In the genomic region with DNA sequence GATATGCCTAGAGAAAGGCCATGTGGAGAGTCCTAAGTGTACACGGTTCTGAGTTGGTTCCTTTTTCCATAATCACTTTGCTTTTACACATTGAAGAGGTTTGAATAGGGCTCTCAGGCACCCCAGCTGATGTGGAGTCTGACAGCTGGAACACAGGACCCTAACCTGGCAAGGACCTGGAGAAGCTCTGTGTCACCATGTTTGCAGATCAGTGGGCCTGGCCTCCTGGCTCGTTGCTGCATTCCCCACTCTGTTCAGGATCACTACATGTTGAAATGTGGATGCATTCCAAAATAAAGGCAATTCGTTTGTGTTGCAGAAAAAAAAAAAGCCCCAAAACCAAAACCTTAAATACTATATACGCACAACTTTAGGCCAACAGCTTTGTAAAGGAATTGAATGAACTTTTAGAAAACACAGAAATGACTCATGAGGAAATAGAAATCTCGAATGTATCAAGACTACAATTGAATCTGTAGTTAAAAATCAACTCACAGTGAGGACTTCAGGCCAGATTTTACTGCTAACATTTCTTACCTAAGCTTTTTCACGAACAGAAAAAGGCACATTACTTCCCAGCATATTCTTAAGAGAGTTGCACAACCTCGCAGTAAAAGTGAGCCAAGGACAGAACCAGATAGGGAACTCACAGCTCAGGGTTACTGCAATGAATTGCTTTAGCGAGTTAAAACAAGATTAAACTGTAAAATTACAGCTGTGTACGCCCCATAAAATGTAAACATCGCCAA, we compare ENCODE assay signal across 23 mouse cellular contexts.
DNase-seq lines count a peak whose midpoint lies in the region; ATAC-seq lines count a peak whose summit lies in the region.
"Had no signal": no experiment of that assay in that cellular context is flagged by ENCODE, and none has a peak within 500 bp of the region (broad histone marks: within the 10 kb centered on the region; RNA-seq: fewer than 3 reads in every experiment).

No protein-coding gene starts in this region.

- DNase-seq in adrenal gland, postnatal 10 days, result peak; percentile 28
- no peak for DNase-seq in adrenal gland, postnatal 4 days (ENCODE audit: low spot score in 2 of 2)
- DNase-seq in kidney, adult 18-20 months, result peak; percentile 21
- DNase-seq in lung, postnatal 25 days (ENCODE audit: low spot score), result peak; percentile 45
- DNase-seq in lung, postnatal 10 days, result no peak
- no peak for DNase-seq in thymus, postnatal 10 days (ENCODE audit: low spot score in 2 of 2)
- DNase-seq in cerebellum, adult 18-20 months, result no peak
- DNase-seq: cerebellum, adult 8-10 months; forebrain, postnatal 0 days; gastrocnemius, postnatal 10 days; heart, postnatal 4 days; left cerebral cortex, postnatal 4 days; spleen, adult 18-20 months; thymus, postnatal 14 days had no signal

- H3K9me3 ChIP-seq in kidney, embryonic 16.5 days (ENCODE audit: low read length), result no peaks in the 10 kb centered on the region
- H3K9me3 ChIP-seq: embryonic facial prominence, embryonic 13.5 days; heart, embryonic 13.5 days; lung, embryonic 15.5 days; midbrain, embryonic 10.5 days; neural tube, embryonic 12.5 days had no signal

- 70% methylated on average over 10 of the region's 10 CpGs for WGBS in kidney, embryonic 16.5 days

- H3K4me2 ChIP-seq in kidney, embryonic 16.5 days (replicated peaks; ENCODE audit: low read depth, low read length), result no peak overlapping the region
- H3K4me2 ChIP-seq: embryonic facial prominence, embryonic 13.5 days; heart, embryonic 13.5 days; liver, embryonic 11.5 days; lung, embryonic 15.5 days; neural tube, embryonic 12.5 days had no signal

- H3K4me3 ChIP-seq in kidney, embryonic 16.5 days (ENCODE audit: low read length), result no peak overlapping the region
- H3K4me3 ChIP-seq: embryonic facial prominence, embryonic 13.5 days; heart, embryonic 13.5 days; layer of hippocampus, adult 2 months; lung, embryonic 15.5 days; midbrain, embryonic 10.5 days; neural tube, embryonic 12.5 days had no signal

- H3K36me3 ChIP-seq in kidney, embryonic 16.5 days (ENCODE audit: insufficient read depth, low read length), result no peaks in the 10 kb centered on the region
- H3K36me3 ChIP-seq: embryonic facial prominence, embryonic 13.5 days; heart, embryonic 13.5 days; lung, embryonic 15.5 days; midbrain, embryonic 10.5 days; neural tube, embryonic 12.5 days had no signal

- H3K27me3 ChIP-seq in kidney, embryonic 16.5 days (ENCODE audit: insufficient read depth, low read length), result no peaks in the 10 kb centered on the region
- H3K27me3 ChIP-seq: embryonic facial prominence, embryonic 13.5 days; heart, embryonic 13.5 days; lung, embryonic 15.5 days; neural tube, embryonic 12.5 days had no signal

- no peaks in the 10 kb centered on the region for H3K4me1 ChIP-seq in kidney, embryonic 16.5 days (ENCODE audit: insufficient read depth, low read length)
- H3K4me1 ChIP-seq: midbrain, embryonic 10.5 days; neural tube, embryonic 12.5 days had no signal

- no peak overlapping the region for H3K9ac ChIP-seq in kidney, embryonic 16.5 days (replicated peaks; ENCODE audit: low read length)
- H3K9ac ChIP-seq: embryonic facial prominence, embryonic 13.5 days; forebrain, postnatal 0 days; heart, embryonic 13.5 days; lung, embryonic 15.5 days; neural tube, embryonic 12.5 days had no signal

- no peak for ATAC-seq in kidney, embryonic 16.5 days (ENCODE audit: low FRiP score, low TSS enrichment)
- ATAC-seq: forebrain, postnatal 0 days; hindbrain, postnatal 0 days had no signal

- no peak overlapping the region for H3K27ac ChIP-seq in kidney, embryonic 16.5 days (ENCODE audit: low read length)
- H3K27ac ChIP-seq: embryonic facial prominence, embryonic 13.5 days; heart, embryonic 13.5 days; hindbrain, postnatal 0 days; layer of hippocampus, adult 2 months; lung, embryonic 15.5 days; midbrain, embryonic 10.5 days; neural tube, embryonic 12.5 days had no signal

Comparison
In these comparisons a context has a peak if more than half of its experiments do, and no peak if none do; other contexts are left out.
1. DNase-seq: peak in adrenal gland, postnatal 10 days (single experiment), kidney, adult 18-20 months (single experiment) and lung, postnatal 25 days (single experiment); none in adrenal gland, postnatal 4 days (0 of 2), lung, postnatal 10 days (single experiment), thymus, postnatal 10 days (0 of 2) and cerebellum, adult 18-20 months (0 of 2).